Mouse (Mus musculus) liver, postnatal 0 days (tissue): ENCODE data around the gene Rcan1. TPM values are rescaled to one million over a fixed set of nuclear protein-coding genes. Genes with fewer than 3 reads are reported as not detected.

Source experiments
- ATAC-seq: fragments of 200-750 bp; cut with Nextera tagmentation; 2 replicates; pipeline ENCODE4 v1.8.0; 2017; ENCODE audit warnings: mild to moderate bottlenecking, moderate library complexity
- DNase-seq: peaks from one replicate; pipeline ENCODE4 v3.0.0-alpha.2; 2016
- H3K27ac ChIP-seq: fragments of 300-500 bp; sonication (generic); 2 replicates; pipeline ENCODE4 v1.5.1; 2014; ENCODE audit warnings: antibody characterized with exemption, moderate library complexity, mild to moderate bottlenecking, low read depth
- H3K27me3 ChIP-seq: fragments of 300-500 bp; sonication (generic); 2 replicates; pipeline ENCODE4 v1.6.1; 2014; ENCODE audit warnings: low read length, control low read depth, mixed read lengths; ENCODE audit not compliant: insufficient read depth
- H3K36me3 ChIP-seq: fragments of 300-500 bp; sonication (generic); replicated peaks from 2 replicates; pipeline ENCODE4 v1.6.1; 2014; ENCODE audit warnings: mild to moderate bottlenecking, control low read depth, low read length, moderate library complexity, mixed read lengths; ENCODE audit not compliant: insufficient read depth
- H3K4me1 ChIP-seq: fragments of 300-500 bp; sonication (generic); 2 replicates; pipeline ENCODE4 v1.6.1; 2014; ENCODE audit warnings: antibody characterized with exemption, mild to moderate bottlenecking, control low read depth; ENCODE audit not compliant: insufficient read depth
- H3K4me2 ChIP-seq: fragments of 300-500 bp; sonication (generic); 2 replicates; pipeline ENCODE4 v1.6.1; 2014; ENCODE audit warnings: low read depth, mild to moderate bottlenecking, low read length, moderate library complexity, mixed read lengths
- H3K4me3 ChIP-seq: fragments of 300-500 bp; sonication (generic); 2 replicates; pipeline ENCODE4 v1.5.1; 2014; ENCODE audit warnings: low read depth, low read length
- H3K9ac ChIP-seq: fragments of 300-500 bp; sonication (generic); replicated peaks from 2 replicates; pipeline ENCODE4 v1.6.1; 2014; ENCODE audit warnings: mild to moderate bottlenecking, moderate library complexity
- H3K9me3 ChIP-seq: fragments of 300-500 bp; sonication (generic); 2 replicates; pipeline ENCODE4 v1.6.1; 2016; ENCODE audit warnings: mild to moderate bottlenecking, control low read depth, low read length, mixed read lengths
- CTCF ChIP-seq: sonication (generic); IDR thresholded peaks from 2 replicates; pipeline ENCODE4 v1.5.1; 2016; ENCODE audit warnings: antibody characterized with exemption, low read depth
- EP300 ChIP-seq: IDR thresholded peaks from 2 replicates; pipeline ENCODE4 v1.6.1; 2016; ENCODE audit warnings: antibody characterized with exemption, low read depth, mild to moderate bottlenecking
- WGBS: fragments of 180-500 bp; shearing (Covaris S2); extraction: QIAGEN DNeasy Blood & Tissue Kit; methylation state at CpG from one replicate; pipeline ENCODE4 v1.1.7; 2014; ENCODE audit not compliant: insufficient replicate concordance; 5-methylcytosine and 5-hydroxymethylcytosine counted together
- polyA plus RNA-seq: library from polyadenylated mRNA; unstranded; fragments of >200 nt; fragmentation: Nextera tagmentation; extraction: Ambion mirVana; gene quantifications from 2 replicates; pipeline ENCODE4 v1.2.1, GENCODE M21; 2015

Rcan1 gene
- polyA plus RNA-seq, 1 experiment from 2014 or later: 12.0 TPM

DNA sequence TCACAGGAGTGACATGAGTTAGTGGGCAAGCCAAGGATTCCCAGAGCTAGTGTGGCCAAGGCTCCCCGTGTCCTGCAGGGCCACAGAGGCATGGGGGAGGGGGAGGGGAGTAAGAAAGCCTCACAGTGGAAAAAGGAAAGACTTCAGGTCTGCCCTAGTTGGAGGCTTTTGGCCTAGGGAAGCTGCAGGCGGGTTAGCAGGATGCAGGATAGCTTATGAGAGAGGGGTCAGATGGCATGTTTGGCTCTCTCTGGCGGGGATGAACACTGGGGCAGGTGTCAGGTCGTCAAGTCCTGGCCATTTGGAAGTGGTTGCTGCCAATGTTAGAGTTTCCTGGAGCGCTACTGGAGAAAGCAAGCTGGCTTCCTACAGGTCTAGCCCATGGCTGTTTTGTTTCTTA is 99.0 kb downstream of the Rcan1 start:
- TF ChIP-seq CTCF: no peak
- TF ChIP-seq EP300: no peak
- ATAC-seq (no peak), DNase-seq (no peak)
- 54% methylated on average over 5 of the region's 5 CpGs for WGBS
- Histone ChIP-seq H3K4me3 (no peak overlapping the region), H3K36me3 (no peaks in the 10 kb centered on the region), H3K27ac (no peak overlapping the region), H3K4me2 (no peak overlapping the region), H3K4me1 (no peaks in the 10 kb centered on the region), H3K27me3 (no peaks in the 10 kb centered on the region), H3K9ac (no peak overlapping the region), H3K9me3 (no peaks in the 10 kb centered on the region)

DNA sequence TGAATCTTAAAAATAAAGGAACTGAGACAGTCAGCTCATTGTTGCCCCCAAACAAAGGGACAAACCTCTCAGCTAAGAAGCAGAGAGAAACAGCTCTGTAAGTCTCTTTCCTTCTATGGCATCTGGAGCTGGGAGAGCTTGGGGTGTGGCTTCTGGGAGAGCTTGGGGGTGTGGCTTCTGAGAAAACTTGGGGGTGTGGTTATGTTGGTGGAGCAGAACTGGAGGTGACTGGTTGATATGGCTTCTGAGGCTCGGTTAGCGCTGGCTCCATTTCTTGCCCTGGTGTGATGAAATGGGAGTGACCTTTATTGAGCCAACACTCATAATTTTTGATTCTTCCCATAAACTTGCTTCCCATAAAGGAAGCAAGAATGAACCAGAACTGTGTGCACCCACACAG is 101.4 kb downstream of the Rcan1 start:
- H3K4me1 ChIP-seq: no peaks in the 10 kb centered on the region
- no peak overlapping the region for H3K9ac ChIP-seq
- no peaks in the 10 kb centered on the region for H3K9me3 ChIP-seq
- DNase-seq (peak; percentile 49), ATAC-seq (peak; percentile 77)
- H3K27ac ChIP-seq: no peak overlapping the region
- WGBS: 38% methylated on average over 2 of the region's 2 CpGs
- TF ChIP-seq EP300 (no peak), CTCF (no peak)
- no peak overlapping the region for H3K4me3 ChIP-seq
- H3K27me3 ChIP-seq: no peaks in the 10 kb centered on the region
- H3K4me2 ChIP-seq: no peak overlapping the region
- H3K36me3 ChIP-seq: no peaks in the 10 kb centered on the region

DNA sequence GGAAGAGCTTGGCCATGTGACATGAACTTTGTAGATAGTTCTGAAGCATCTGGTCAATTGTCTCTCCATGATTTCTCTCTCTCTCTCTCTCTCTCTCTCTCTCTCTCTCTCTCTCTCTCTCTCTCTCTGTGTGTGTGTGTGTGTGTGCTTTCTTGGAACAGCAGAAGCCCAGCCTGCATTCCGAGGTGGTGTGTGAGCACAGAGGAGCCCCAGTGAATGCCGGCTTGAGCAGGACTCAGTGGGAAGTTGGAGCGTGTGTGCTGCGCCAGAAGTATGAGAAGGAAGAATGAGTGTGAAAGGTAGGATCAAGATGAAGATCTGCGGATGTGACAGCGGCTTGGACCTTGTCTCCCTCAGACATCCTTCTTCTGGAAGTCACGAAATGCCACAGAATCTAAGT is 105.2 kb downstream of the Rcan1 start:
- H3K9me3 ChIP-seq: no peaks in the 10 kb centered on the region
- TF ChIP-seq CTCF (no peak), EP300 (no peak)

DNA sequence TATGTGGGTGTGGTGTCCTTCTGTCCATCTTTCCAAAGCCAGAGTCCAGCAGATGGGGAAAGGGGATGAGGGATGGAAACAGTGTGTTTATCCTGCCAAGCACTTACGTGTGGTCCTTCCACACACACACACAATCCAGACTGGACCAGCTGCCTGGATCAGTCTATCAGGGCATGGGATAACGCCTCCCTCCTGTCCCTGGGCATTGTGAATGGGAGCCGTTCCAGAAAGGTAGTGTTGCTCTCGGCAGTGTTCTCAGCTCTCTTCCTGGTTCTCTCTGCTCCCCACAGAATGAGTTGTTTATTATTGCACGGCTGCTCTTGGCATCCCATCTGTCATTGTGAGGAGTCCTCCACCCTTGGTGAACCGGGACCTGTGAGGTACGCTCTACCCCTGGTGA is 110.0 kb downstream of the Rcan1 start:
- WGBS: 78% methylated on average over 7 of the region's 7 CpGs
- ATAC-seq: no peak

More for the DNA sequence above, 105.2 kb downstream of the Rcan1 start:
- H3K27ac ChIP-seq: no peak overlapping the region
- H3K36me3 ChIP-seq: no peaks in the 10 kb centered on the region
- no peaks in the 10 kb centered on the region for H3K4me1 ChIP-seq
- 70% methylated on average over 7 of the region's 7 CpGs for WGBS
- no peak overlapping the region for H3K4me2 ChIP-seq
- H3K4me3 ChIP-seq: no peak overlapping the region
- DNase-seq: no peak
- no peak for ATAC-seq
- H3K9ac ChIP-seq: no peak overlapping the region
- H3K27me3 ChIP-seq: no peaks in the 10 kb centered on the region

DNA sequence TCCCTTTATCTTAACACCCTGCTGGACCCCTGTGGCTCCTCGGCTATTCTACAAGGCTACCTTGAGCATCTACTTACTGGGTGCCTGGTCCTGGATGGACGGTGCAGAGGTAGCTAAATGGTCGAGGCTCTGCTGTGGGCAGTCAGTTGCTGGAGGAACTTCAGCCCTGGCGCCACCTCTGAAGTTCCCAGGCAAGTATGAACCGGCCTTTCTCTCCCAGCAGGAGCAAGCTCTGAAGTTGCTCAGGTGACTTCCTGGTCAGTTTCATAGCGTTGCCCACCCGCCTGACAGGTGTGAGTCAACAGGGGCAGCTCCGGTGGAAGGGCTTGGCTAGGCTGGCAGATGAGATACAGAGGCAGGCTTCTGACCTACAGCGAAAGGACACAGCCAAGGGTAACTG is 111.4 kb downstream of the Rcan1 start, which contains the start of gene Kcne1:
TSS of gene Kcne1 (minus strand) at position 240 of the 400 bp plus-strand sequence.
- Histone ChIP-seq H3K27ac (no peak within 1 kb of the TSS), H3K36me3 (no peaks in the 10 kb centered on the region), H3K4me2 (no peak within 1 kb of the TSS), H3K9ac (no peak within 1 kb of the TSS), H3K4me1 (no peaks in the 10 kb centered on the region), H3K9me3 (no peaks in the 10 kb centered on the region), H3K27me3 (no peaks in the 10 kb centered on the region; the same call in 1 of the 2 replicates), H3K4me3 (no peak within 1 kb of the TSS)
- no peak for DNase-seq
- TF ChIP-seq EP300 (no peak), CTCF (no peak)
- no peak for ATAC-seq
- 55% methylated on average over 9 of the region's 9 CpGs for WGBS

More for the DNA sequence above, 110.0 kb downstream of the Rcan1 start:
- Histone ChIP-seq H3K9ac (no peak overlapping the region), H3K4me3 (no peak overlapping the region), H3K36me3 (no peaks in the 10 kb centered on the region), H3K27me3 (no peaks in the 10 kb centered on the region; the same call in 1 of the 2 replicates), H3K9me3 (no peaks in the 10 kb centered on the region), H3K4me2 (no peak overlapping the region), H3K4me1 (no peaks in the 10 kb centered on the region), H3K27ac (no peak overlapping the region)
- TF ChIP-seq CTCF (no peak), EP300 (no peak)
- DNase-seq: no peak

DNA sequence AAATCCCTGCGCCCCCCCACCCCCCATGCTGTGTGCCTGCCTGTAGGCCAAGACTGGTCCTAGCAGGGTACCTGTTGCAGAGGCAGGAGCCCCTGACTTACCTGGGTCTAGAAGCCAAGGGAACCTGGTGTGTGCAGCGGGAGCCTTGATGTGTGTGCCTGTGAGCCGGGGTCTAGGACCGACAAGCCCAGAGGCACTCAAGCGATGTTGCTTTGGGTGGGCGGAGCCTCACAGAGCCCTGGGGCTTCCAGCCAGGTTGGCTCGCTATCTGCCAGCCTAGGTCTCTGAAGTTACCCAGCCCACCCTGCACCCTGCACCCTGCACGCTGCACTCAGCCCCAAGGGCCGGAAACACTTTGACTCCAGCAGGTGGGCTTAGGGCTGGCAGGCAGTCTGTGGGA is 111.9 kb downstream of the Rcan1 start:
- H3K4me3 ChIP-seq: no peak overlapping the region
- H3K4me1 ChIP-seq: no peaks in the 10 kb centered on the region
- H3K9ac ChIP-seq: no peak overlapping the region
- H3K4me2 ChIP-seq: no peak overlapping the region
- no peaks in the 10 kb centered on the region for H3K9me3 ChIP-seq
- no peaks in the 10 kb centered on the region for H3K36me3 ChIP-seq
- DNase-seq (no peak), ATAC-seq (no peak)
- TF ChIP-seq EP300 (no peak), CTCF (no peak)
- H3K27ac ChIP-seq: no peak overlapping the region
- H3K27me3 ChIP-seq: no peaks in the 10 kb centered on the region; the same call in 1 of the 2 replicates
- 33% methylated on average over 9 of the region's 9 CpGs for WGBS

DNA sequence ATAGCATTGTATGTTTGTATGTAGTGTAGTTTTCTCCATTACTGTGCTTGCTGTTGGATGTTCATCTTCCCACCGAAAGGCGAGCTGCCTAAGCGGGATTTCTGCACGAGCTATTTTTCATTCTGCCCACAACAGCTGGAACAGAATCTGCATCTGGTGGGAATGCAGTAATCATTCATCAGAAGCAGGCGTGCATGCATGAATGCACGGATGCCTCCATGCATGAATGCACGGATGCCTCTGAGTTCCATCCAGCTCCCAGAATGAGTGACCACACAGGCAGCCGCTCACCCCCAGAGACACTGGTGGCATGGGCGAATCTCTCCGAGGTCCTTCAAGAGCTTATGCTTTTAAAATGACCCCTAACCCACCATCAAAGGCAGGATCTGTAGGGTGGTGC is 113.1 kb downstream of the Rcan1 start:
- Histone ChIP-seq H3K9ac (no peak overlapping the region), H3K9me3 (no peaks in the 10 kb centered on the region), H3K36me3 (no peaks in the 10 kb centered on the region), H3K4me2 (no peak overlapping the region), H3K4me3 (no peak overlapping the region), H3K4me1 (no peaks in the 10 kb centered on the region), H3K27ac (no peak overlapping the region), H3K27me3 (no peaks in the 10 kb centered on the region; the same call in 1 of the 2 replicates)
- 75% methylated on average over 10 of the region's 10 CpGs for WGBS
- DNase-seq (no peak), ATAC-seq (no peak)
- TF ChIP-seq CTCF (no peak), EP300 (no peak)
